Mouse (Mus musculus): ENCODE data around the gene BC035044. TPM values are rescaled to one million over a fixed set of nuclear protein-coding genes. Genes with fewer than 3 reads are reported as not detected.
"Not testable (repeated sequence)": the region's sequence is repeated elsewhere in the genome, so short reads cannot be mapped to it uniquely, and the experiment has no call there.

The BC035044 gene
- polyA plus RNA-seq, 1 experiment from 2014 or later, result 0.67 TPM

DNA sequence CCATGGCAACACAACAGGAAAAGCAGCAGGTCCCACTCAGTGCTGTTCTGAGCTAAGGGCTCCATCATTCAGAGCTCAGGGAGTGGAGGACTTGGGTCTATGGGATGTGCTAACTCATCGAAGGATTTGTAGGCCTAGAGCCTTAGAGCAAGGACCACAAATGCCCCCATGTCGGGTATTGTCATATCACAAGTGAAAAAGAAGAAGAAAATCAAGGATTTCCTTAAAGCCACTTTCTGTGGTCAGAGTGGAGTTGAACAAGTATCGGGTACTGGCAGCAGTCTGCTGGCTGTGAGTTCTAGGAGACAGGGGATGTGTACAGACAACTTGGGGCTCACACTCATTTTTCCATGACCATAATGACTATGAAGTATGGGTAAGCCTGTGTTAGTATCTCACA lies 64.1 kb downstream of the BC035044 start:
- Histone ChIP-seq H3K4me2 (no peak overlapping the region), H3K9ac (ENCODE audit: low read length) (no peak overlapping the region), H3K36me3 (ENCODE audit: control insufficient read depth, insufficient read depth, low read length) (no peaks in the 10 kb centered on the region), H3K4me3 (ENCODE audit: low read depth, low read length) (no peak overlapping the region), H3K27ac (ENCODE audit: low read depth, low read length) (no peak overlapping the region), H3K27me3 (ENCODE audit: control insufficient read depth, insufficient read depth, low read length) (no peaks in the 10 kb centered on the region), H3K4me1 (ENCODE audit: control insufficient read depth, insufficient read depth, low read length) (no peaks in the 10 kb centered on the region), H3K9me3 (ENCODE audit: control insufficient read depth, low read length) (no peaks in the 10 kb centered on the region)
- no peak for DNase-seq (ENCODE audit: low spot score, missing footprints)
- 83% methylated on average over 3 of the region's 3 CpGs for WGBS
- ATAC-seq (ENCODE audit: low FRiP score), result no peak

GRCm38 (mm10) chr6:128826132-128826531 lies 64.8 kb downstream of the BC035044 start, which contains the start of the genes Gm44511 and Klrb1b:
TSS of gene Gm44511 (minus strand) at chr6:128826315.
TSS of gene Klrb1b (minus strand) at chr6:128826331.
- ATAC-seq (ENCODE audit: low FRiP score), result no peak
- H3K27me3 ChIP-seq (ENCODE audit: control insufficient read depth, insufficient read depth, low read length), result no peaks in the 10 kb centered on the region
- no peaks in the 10 kb centered on the region for H3K4me1 ChIP-seq (ENCODE audit: control insufficient read depth, insufficient read depth, low read length)
- no peak within 1 kb of the TSS for H3K4me2 ChIP-seq
- H3K27ac ChIP-seq (ENCODE audit: low read depth, low read length), result no peak within 1 kb of the TSS
- no peak within 1 kb of the TSS for H3K9ac ChIP-seq (ENCODE audit: low read length)
- no peak within 1 kb of the TSS for H3K4me3 ChIP-seq (ENCODE audit: low read depth, low read length)
- no peaks in the 10 kb centered on the region for H3K36me3 ChIP-seq (ENCODE audit: control insufficient read depth, insufficient read depth, low read length)
- DNase-seq (ENCODE audit: low spot score, missing footprints), result no peak
- H3K9me3 ChIP-seq (ENCODE audit: control insufficient read depth, low read length), result no peaks in the 10 kb centered on the region
- WGBS, result 85% methylated on average over 6 of the region's 6 CpGs

- Histone ChIP-seq H3K27me3 (ENCODE audit: control insufficient read depth, insufficient read depth, low read length) (no peaks in the 10 kb centered on the region), H3K4me1 (ENCODE audit: control insufficient read depth, insufficient read depth, low read length) (no peaks in the 10 kb centered on the region), H3K9me3 (ENCODE audit: control insufficient read depth, low read length) (no peaks in the 10 kb centered on the region), H3K27ac (ENCODE audit: low read depth, low read length) (no peak overlapping the region), H3K36me3 (ENCODE audit: control insufficient read depth, insufficient read depth, low read length) (no peaks in the 10 kb centered on the region), H3K9ac (ENCODE audit: low read length) (no peak overlapping the region), H3K4me3 (ENCODE audit: low read depth, low read length) (no peak overlapping the region), H3K4me2 (no peak overlapping the region)
- WGBS, result 78% methylated on average over 4 of the region's 4 CpGs
- DNase-seq (ENCODE audit: low spot score, missing footprints) (no peak), ATAC-seq (ENCODE audit: low FRiP score) (no peak)
These were observed 72.7 kb downstream of the BC035044 start for GRCm38 (mm10) chr6:128818083-128818802.

GRCm38 (mm10) chr6:128808532-128808931 lies 82.4 kb downstream of the BC035044 start:
- Histone ChIP-seq H3K4me3 (ENCODE audit: low read depth, low read length) (no peak overlapping the region), H3K9me3 (ENCODE audit: control insufficient read depth, low read length) (no peaks in the 10 kb centered on the region), H3K4me2 (no peak overlapping the region), H3K4me1 (ENCODE audit: control insufficient read depth, insufficient read depth, low read length) (no peaks in the 10 kb centered on the region), H3K27me3 (ENCODE audit: control insufficient read depth, insufficient read depth, low read length) (no peaks in the 10 kb centered on the region), H3K27ac (ENCODE audit: low read depth, low read length) (no peak overlapping the region), H3K36me3 (ENCODE audit: control insufficient read depth, insufficient read depth, low read length) (no peaks in the 10 kb centered on the region), H3K9ac (ENCODE audit: low read length) (no peak overlapping the region)
- ATAC-seq (ENCODE audit: low FRiP score) (no peak), DNase-seq (ENCODE audit: low spot score, missing footprints) (no peak)
- WGBS, result 89% methylated on average over 5 of the region's 5 CpGs

DNA sequence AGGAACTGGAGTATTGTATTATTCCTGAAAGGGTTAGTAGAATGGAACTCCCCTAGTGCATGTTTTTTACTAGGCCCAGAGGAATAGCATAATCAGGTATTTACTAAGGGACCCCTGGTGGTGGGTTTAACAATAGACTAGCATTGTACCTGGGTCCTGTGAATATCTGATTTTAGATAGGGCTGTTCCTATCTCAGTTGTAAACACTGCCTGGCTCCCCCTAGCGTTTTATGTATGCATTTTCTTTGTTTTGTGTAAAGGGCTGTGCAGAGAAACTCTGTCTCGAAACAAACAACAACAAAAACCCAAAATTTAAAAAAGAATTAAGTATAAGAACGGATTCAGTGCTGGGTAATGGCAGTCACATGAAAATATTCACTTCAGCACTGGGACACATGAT lies 83.9 kb downstream of the BC035044 start:
- no peaks in the 10 kb centered on the region for H3K9me3 ChIP-seq (ENCODE audit: control insufficient read depth, low read length)

DNA sequence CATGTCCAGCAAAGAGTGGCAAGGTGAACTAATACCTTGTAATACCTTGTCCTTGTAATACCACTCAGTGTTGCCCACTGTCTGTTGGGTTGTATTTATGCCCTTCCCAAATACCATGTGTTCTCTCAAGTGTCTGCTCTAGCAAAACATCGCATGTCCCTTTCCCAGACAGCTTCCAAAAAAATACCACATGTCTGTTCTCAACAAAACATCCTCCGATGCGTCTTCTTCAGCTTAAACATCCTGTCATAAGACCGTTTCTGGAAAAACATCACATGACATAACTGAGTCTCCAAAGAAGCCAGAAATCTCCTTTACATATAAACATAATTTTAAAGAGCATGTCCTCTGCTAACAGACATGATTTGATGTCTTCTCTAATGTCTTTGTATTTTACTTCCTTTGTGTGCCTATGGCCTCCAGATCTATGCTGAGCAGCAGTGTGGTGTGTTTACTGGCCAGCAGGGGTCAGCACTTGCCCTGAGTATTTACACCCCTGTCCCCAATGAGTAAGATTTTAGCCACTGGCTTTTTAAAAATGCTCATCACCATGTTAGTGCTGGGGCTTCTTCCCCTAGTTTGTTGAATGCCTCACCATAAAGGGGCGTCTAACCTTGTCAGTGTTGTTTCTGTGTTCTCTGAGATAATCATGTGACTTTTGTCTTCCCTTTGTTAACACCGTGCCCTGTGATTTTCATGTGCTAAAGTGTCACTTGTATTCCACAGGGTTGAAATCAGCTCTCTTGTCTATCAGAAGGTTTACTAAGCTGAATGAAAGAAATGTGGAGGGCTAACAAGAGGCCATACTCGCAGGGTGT lies 85.9 kb downstream of the BC035044 start:
- H3K4me2 ChIP-seq; H3K4me3 ChIP-seq (ENCODE audit: low read depth, low read length); H3K27ac ChIP-seq (ENCODE audit: low read depth, low read length); H3K27me3 ChIP-seq (ENCODE audit: control insufficient read depth, insufficient read depth, low read length); H3K4me1 ChIP-seq (ENCODE audit: control insufficient read depth, insufficient read depth, low read length); H3K9ac ChIP-seq (ENCODE audit: low read length); H3K36me3 ChIP-seq (ENCODE audit: control insufficient read depth, insufficient read depth, low read length); H3K9me3 ChIP-seq (ENCODE audit: control insufficient read depth, low read length): not testable (repeated sequence)
- WGBS, result 73% methylated on average over 7 of the region's 7 CpGs
- DNase-seq (ENCODE audit: low spot score, missing footprints) (peak; percentile 93), ATAC-seq (ENCODE audit: low FRiP score) (peak; percentile 43; the same call in 1 of the 2 replicates)

More for the DNA sequence above, 83.9 kb downstream of the BC035044 start:
- Histone ChIP-seq H3K9ac (ENCODE audit: low read length) (no peak overlapping the region), H3K27me3 (ENCODE audit: control insufficient read depth, insufficient read depth, low read length) (no peaks in the 10 kb centered on the region), H3K36me3 (ENCODE audit: control insufficient read depth, insufficient read depth, low read length) (no peaks in the 10 kb centered on the region), H3K4me3 (ENCODE audit: low read depth, low read length) (no peak overlapping the region), H3K4me2 (no peak overlapping the region), H3K27ac (ENCODE audit: low read depth, low read length) (no peak overlapping the region), H3K4me1 (ENCODE audit: control insufficient read depth, insufficient read depth, low read length) (no peaks in the 10 kb centered on the region)
- 73% methylated on average over 3 of the region's 3 CpGs for WGBS
- no peak for ATAC-seq (ENCODE audit: low FRiP score)
- peak; percentile 86 for DNase-seq (ENCODE audit: low spot score, missing footprints)

- no peaks in the 10 kb centered on the region for H3K9me3 ChIP-seq (ENCODE audit: control insufficient read depth, low read length)
- peak overlapping the region; percentile 66 for H3K9ac ChIP-seq (ENCODE audit: low read length)
- no peaks in the 10 kb centered on the region for H3K27me3 ChIP-seq (ENCODE audit: control insufficient read depth, insufficient read depth, low read length)
- DNase-seq (ENCODE audit: low spot score, missing footprints) (peak; percentile 100), ATAC-seq (ENCODE audit: low FRiP score) (peak; percentile 91)
- WGBS, result 5% methylated on average over 26 of the region's 26 CpGs
- no peak overlapping the region for H3K27ac ChIP-seq (ENCODE audit: low read depth, low read length)
- H3K4me3 ChIP-seq (ENCODE audit: low read depth, low read length), result peak overlapping the region; percentile 45
- H3K4me2 ChIP-seq, result peak overlapping the region; percentile 56
- H3K36me3 ChIP-seq (ENCODE audit: control insufficient read depth, insufficient read depth, low read length), result no peaks in the 10 kb centered on the region
- 0 out of 2 replicates have a peak, but pooled peaks cover 1% of the 10 kb centered on the region for H3K4me1 ChIP-seq (ENCODE audit: control insufficient read depth, insufficient read depth, low read length)
These were observed 87.7 kb downstream of the BC035044 start for GRCm38 (mm10) chr6:128802999-128803857.

DNA sequence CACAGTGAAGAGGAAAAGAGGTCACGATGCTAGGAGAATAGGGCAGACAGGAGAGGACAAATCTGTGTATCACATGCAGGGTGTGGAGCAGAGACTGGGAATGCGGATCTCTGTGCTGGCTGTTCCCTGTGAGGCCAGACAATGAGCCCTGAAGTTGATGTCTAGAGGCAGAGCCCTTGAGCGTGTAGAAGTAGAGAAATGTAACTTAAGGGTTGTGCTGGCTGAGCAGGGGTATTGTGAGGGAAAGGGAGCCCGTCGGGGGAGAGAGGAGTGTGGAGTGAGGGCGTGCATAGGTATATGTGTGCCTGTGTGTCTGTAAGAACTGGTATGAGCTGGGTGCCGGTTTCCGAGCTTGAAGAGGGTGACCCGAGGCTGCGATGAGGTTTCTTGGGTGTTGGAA lies 88.4 kb downstream of the BC035044 start:
- Histone ChIP-seq H3K27ac (ENCODE audit: low read depth, low read length) (peak overlapping the region; percentile 27; the same call in 1 of the 2 replicates), H3K4me3 (ENCODE audit: low read depth, low read length) (peak overlapping the region; percentile 45), H3K27me3 (ENCODE audit: control insufficient read depth, insufficient read depth, low read length) (no peaks in the 10 kb centered on the region), H3K9ac (ENCODE audit: low read length) (peak overlapping the region; percentile 66), H3K9me3 (ENCODE audit: control insufficient read depth, low read length) (no peaks in the 10 kb centered on the region), H3K36me3 (ENCODE audit: control insufficient read depth, insufficient read depth, low read length) (no peaks in the 10 kb centered on the region), H3K4me1 (ENCODE audit: control insufficient read depth, insufficient read depth, low read length) (peaks cover 5% of the 10 kb centered on the region; the same call in 1 of the 2 replicates), H3K4me2 (peak overlapping the region; percentile 56)
- DNase-seq (ENCODE audit: low spot score, missing footprints) (no peak), ATAC-seq (ENCODE audit: low FRiP score) (peak; percentile 51)
- 11% methylated on average over 10 of the region's 10 CpGs for WGBS
